Mouse (Mus musculus): ENCODE results near the gene Akap2.

GRCm38 (mm10) chr4:57788709-57789108 lies 71.3 kb downstream of the Akap2 start:
- no peak for TF ChIP-seq CTCF (IDR thresholded peaks at IDR 0.05; ENCODE audit: low read depth, low read length)
- no peak for TF ChIP-seq GATA2 (IDR thresholded peaks at IDR 0.05; ENCODE audit: borderline replicate concordance, low read depth, low read length)
- no peak for TF ChIP-seq TAL1 (conservative IDR thresholded peaks at IDR 0.05; ENCODE audit: low read depth, low read length)
- TF ChIP-seq POLR2AphosphoS5 (IDR thresholded peaks at IDR 0.05; ENCODE audit: insufficient replicate concordance, low read depth, low read length) = no peak
